Mouse (Mus musculus) T-cell, adult 2 months (primary cell): ENCODE results near the gene Acrbp.
"Not testable (repeated sequence)": the region's sequence is repeated elsewhere in the genome, so short reads cannot be mapped to it uniquely, and the experiment has no call there.

ENCODE experiments used
- DNase-seq: peaks from one replicate; pipeline ENCODE4 v3.0.0; 2022; ENCODE audit warnings: low spot score

The Acrbp gene

GRCm38 (mm10) chr6:125049678-125050077, at the start of gene Acrbp:
Gene Acrbp (plus strand): TSS chr6:125049689.
- DNase-seq: no peak

- DNase-seq: no peak
These were observed 45.8 kb upstream of the Acrbp start for GRCm38 (mm10) chr6:125003706-125004105.

GRCm38 (mm10) chr6:125005086-125005485, 44.4 kb upstream of the Acrbp start:
- DNase-seq: no peak

GRCm38 (mm10) chr6:125008060-125008459, 41.4 kb upstream of the Acrbp start:
- DNase-seq: no peak

- peak; percentile 98 for DNase-seq
These were observed 40.8 kb upstream of the Acrbp start for GRCm38 (mm10) chr6:125008586-125009128.

- no peak for DNase-seq
These were observed 40.5 kb upstream of the Acrbp start, which contains the start of gene Zfp384 for GRCm38 (mm10) chr6:125009129-125009180. Gene Zfp384 (plus strand): TSS chr6:125009145.

GRCm38 (mm10) chr6:125009181-125010073, 40.1 kb upstream of the Acrbp start:
- peak; percentile 81 for DNase-seq

- DNase-seq: no peak
These were observed 31.8 kb upstream of the Acrbp start for GRCm38 (mm10) chr6:125017682-125018081.

GRCm38 (mm10) chr6:125030532-125030931, 19.0 kb upstream of the Acrbp start:
- DNase-seq: peak; percentile 72

GRCm38 (mm10) chr6:125031604-125032003, 17.9 kb upstream of the Acrbp start:
- no peak for DNase-seq

- no peak for DNase-seq
These were observed 10.8 kb upstream of the Acrbp start for GRCm38 (mm10) chr6:125038666-125039065.

GRCm38 (mm10) chr6:125039131-125039530, 10.4 kb upstream of the Acrbp start:
- no peak for DNase-seq

GRCm38 (mm10) chr6:125039533-125040153, 9.8 kb upstream of the Acrbp start, which contains the start of gene Ing4:
Gene Ing4 (plus strand): TSS chr6:125039760.
- peak; percentile 91 for DNase-seq

GRCm38 (mm10) chr6:125040221-125040620, 9.3 kb upstream of the Acrbp start:
- DNase-seq: no peak

- DNase-seq: no peak
These were observed 8.4 kb upstream of the Acrbp start for GRCm38 (mm10) chr6:125041047-125041446.

GRCm38 (mm10) chr6:125042081-125042480, 7.4 kb upstream of the Acrbp start:
- no peak for DNase-seq

- DNase-seq: peak; percentile 68
These were observed 2.8 kb upstream of the Acrbp start for GRCm38 (mm10) chr6:125046691-125047090.

GRCm38 (mm10) chr6:125051237-125051636, 1.7 kb downstream of the Acrbp start:
- DNase-seq: peak; percentile 32

- DNase-seq: no peak
These were observed 12.0 kb downstream of the Acrbp start for GRCm38 (mm10) chr6:125061493-125061892.

GRCm38 (mm10) chr6:125062511-125062910, 13.0 kb downstream of the Acrbp start:
- DNase-seq: no peak

- no peak for DNase-seq
These were observed 14.4 kb downstream of the Acrbp start for GRCm38 (mm10) chr6:125063906-125064305.

- DNase-seq: not testable (repeated sequence)
These were observed 15.7 kb downstream of the Acrbp start for GRCm38 (mm10) chr6:125065223-125065622.

- peak; percentile 74 for DNase-seq
These were observed 18.1 kb downstream of the Acrbp start, which contains the start of gene Lpar5 for GRCm38 (mm10) chr6:125067571-125067995. Gene Lpar5 (plus strand): TSS chr6:125067920.
